Mouse (Mus musculus): ENCODE measurements around the gene Tbc1d22b.
"Not testable (repeated sequence)": the region's sequence is repeated elsewhere in the genome, so short reads cannot be mapped to it uniquely, and the experiment has no call there.

Gene Tbc1d22b

DNA sequence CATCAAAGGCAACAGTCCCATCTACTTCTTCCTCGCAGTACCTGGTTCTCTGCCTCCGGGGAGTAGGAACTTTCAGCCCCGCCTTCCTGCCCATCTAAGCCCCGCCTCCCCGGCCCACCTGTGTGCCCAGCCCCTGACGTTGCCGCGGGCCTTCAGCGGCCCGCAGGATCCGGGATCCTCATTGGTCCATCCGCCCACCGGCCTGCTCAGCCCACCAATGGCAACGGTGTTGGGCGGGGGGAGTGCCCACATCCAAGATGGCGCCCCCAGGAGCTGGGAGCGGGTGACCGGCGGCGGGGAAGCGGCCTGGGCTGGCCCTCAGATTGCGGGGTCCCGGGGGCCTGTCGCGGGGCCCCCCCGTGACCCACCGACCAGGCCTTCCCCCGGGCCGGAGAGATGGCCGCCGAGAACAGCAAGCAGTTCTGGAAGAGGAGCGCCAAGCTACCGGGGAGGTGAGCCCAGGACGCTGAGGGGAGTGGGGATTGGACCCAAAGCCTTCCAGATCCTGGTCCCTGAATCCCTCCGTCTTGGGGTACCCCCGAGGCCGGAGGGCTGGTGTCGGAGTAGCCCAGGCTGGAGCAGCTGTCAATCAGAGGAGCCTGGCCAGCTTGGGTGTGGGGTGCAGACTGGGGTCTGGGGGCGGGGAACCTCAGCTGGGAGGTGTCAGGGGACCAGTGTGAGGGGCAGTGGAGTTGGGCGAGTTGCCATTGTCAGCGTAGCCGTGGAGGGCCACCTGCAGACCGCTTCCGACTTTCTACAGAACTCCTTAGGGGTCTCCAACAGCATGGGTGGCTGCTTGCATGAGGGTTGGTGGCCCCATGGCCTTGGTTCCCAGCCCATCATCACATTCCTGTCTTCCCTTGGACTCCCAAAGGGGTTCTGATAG, at the start of gene Tbc1d22b, which contains the start of gene Gm17657:
Gene Tbc1d22b (plus strand): TSS at position 243 of the 886 bp plus-strand sequence.
Gene Gm17657 (minus strand): TSS at position 96 of the 886 bp plus-strand sequence.
- peak; percentile 90 to 94 for DNase-seq (ENCODE audit: low spot score in 2 of 2)

DNA sequence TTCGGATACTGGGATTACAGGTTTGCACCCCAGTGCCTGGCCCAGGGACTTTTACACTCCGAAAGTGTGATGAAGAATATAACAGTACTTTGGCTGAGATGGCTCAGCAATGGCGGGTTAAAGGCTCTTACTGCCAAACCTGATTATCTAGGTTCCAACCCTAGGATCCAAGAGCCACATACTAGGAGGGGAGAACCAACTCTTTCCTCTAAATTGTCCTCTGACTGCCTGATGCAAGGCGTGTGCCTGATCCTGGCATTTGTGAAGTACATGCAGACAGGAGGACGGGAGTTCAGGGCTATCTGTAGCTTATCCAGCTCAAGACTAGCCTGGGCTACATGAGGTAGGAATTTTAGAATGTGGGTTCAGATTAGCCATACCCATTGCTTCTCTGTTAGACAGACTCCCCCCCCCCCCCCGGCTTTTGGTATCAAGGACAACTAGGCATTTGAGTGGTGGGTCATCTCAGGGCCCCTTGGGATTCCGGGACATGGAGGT, 49.3 kb upstream of the Tbc1d22b start:
- DNase-seq (ENCODE audit: low spot score in 2 of 2), result no peak

DNA sequence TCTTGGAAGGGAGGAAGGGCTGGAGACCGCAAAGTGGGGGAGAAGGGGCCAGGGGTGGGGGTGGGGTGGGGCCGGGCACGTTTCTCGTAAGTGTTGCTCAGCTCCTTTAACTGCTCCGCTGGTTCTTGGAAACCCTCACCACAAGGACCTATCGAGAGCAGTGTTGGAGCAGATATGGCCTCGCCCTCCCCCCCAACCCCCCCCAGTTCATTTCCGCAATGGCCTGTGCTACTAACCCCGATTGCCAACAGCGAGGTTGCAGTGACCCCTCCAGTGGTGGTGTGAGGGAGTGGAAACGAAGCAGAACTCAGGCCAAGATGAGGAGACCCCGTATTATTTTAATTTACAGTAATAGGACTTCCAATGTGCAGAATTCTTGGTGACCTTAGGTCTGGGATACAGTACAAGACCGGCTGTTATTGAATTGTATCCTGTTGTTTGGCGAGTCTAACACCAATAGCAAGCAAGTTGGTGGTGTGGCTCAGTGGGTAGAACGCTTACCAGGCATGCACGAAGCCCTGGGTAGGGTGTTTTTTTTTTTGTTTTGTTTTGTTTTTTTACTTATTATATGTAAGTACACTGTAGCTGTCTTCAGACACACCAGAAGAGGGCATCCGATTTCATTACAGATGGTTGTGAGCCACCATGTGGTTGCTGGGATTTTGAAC, 48.6 kb upstream of the Tbc1d22b start:
- peak; percentile 53 to 67 for DNase-seq (ENCODE audit: low spot score in 2 of 2)

DNA sequence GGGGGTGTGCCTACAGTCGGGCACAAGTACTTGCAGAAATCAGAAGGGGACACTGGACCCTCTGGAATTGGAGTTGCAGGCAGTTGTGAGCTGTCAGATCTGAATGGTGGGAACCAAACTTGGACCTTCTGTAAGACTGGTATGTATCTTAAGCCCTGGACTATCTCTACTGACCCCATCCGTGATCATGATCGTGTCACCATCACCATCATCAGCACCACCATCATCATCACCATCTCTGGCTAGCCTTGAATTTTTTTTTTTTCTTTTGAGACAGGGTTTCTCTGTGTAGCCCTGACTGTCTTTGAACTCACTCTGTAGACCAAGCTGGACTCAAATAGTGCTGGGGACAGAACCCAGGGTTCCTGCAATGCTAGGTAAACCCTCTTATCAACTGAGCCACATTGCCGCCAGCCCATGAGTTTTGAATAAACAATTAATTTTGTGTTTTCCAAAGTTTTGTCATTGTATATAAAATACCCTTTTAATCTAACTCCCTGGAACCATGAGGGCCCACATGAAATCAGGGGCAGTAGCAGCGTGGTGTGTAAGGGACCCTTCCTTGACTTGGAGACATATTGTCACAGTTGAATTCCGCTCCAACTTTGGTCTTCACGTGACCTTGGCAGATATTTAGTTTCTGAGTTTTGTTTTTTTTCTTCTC, 47.4 kb upstream of the Tbc1d22b start:
- DNase-seq (ENCODE audit: low spot score in 2 of 2), result no peak

DNA sequence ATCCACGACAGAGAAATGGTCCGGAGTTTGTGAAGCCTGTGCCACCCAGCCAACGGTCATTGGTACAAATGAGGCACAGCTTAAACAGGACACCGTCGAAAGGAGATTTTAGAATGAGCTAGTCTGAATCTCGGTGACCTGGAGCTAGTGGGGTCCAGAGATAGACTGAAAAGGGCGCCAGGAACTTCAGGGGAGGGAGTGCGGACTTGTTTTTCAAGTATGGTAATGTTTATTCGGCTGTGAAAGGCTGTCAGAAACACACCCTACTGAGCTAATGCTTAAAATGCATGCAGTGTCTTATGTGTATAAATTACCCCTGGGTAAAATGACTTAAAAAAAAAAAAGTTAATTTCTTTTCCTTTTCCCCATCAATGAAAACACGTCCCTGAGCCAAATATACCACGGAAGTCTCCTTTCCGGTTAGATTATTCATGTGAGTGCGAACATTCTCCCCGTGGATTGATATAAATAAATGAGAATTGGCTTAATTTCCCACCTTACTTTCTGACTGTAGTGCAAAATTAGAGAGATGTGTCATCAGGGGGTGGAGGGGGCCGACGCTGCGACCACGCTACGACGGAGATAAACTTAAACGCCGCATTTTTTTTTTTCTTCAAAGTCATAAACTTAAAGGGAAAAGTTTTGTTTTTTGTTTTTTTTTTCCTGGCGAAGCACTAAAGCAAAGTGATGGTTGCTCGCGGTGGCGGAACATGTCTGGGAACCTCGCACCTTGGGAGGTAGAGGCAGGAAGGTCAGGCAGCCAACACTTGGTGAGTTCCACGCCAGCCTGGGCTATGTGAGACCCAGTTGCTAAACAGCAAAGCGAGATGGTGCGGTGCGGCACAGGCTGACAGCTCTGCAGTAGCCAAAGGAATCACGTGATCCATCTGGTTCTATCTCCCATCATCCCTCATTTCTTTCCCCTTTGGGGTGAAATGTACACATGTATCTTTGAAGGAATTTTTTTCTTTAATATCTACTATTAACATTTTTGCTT, 46.6 kb upstream of the Tbc1d22b start:
- peak; percentile 38 to 49 for DNase-seq (ENCODE audit: low spot score in 2 of 2)

DNA sequence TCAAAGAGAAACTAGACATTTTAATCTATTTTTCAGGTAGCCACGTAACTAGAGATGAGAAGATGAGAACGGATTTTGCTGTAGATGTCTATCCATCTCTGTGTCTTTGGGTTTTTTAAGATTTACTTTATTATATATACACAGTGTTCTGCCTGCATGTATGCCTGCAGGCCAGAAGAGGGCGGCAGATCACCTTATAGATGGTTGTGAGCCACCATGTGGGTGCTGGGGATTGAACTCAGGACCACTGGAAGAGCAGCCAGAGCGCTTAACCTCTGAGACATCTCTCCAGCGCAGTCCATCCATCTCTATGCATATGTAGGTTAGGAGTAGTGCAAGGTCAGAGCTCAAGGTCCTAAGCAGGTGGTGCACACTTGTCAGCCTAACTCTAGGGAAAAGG, 45.9 kb upstream of the Tbc1d22b start:
- DNase-seq (ENCODE audit: low spot score in 2 of 2), result no peak

DNA sequence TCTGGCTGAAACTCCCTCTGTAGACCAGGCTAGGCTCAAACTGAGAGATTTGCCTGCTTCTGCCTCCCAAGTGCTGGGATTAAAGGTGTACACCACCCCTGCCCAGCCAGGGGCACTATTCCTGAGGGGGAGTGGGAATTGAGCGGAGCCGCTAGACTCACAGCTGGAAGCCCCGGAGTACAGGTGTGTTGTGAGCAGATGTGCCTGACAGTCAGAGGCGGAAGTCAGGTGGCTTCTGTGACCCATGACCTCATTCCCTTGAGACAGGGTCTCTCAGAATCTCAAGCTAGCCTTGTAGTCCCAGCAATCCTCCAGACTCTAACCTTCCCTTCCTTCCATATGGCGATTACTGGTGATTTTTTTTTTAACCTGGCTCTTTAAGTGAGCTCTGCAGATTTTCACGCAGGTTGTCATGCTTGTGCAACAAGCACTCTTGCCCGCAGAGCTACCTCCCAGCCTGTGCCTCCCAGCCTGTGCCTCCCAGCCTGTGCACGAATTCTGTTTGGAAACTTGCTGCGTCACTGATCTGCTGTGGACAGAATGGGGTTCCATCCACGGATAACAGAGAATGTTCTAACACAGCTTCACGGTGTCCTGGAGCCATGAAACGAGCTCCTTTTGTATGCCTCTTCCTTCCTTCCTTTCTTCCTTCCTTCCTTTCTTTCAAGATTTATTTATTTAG, 40.5 kb upstream of the Tbc1d22b start:
- DNase-seq (ENCODE audit: low spot score in 2 of 2), result no peak

DNA sequence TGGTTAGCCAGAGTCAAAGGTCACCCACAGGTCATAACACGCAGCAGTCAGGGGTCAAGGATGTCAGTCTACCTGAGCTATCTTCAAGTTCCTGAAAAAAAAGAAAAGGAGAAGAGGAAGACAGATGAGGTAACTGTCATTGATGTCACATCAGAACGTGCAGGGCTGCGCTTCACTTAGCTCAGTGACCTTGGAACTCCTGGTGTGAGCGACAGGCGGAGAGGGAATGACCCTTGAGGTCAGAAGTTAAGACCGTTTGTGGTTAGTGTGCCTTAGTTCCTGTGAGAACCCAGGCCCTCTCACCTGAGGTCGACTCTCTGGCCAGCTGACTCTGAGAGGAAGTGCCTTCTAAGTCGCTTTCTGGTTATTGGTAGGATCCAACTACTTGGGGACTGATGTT, 38.9 kb upstream of the Tbc1d22b start:
- peak; percentile 60 to 67 for DNase-seq (ENCODE audit: low spot score in 2 of 2)

DNA sequence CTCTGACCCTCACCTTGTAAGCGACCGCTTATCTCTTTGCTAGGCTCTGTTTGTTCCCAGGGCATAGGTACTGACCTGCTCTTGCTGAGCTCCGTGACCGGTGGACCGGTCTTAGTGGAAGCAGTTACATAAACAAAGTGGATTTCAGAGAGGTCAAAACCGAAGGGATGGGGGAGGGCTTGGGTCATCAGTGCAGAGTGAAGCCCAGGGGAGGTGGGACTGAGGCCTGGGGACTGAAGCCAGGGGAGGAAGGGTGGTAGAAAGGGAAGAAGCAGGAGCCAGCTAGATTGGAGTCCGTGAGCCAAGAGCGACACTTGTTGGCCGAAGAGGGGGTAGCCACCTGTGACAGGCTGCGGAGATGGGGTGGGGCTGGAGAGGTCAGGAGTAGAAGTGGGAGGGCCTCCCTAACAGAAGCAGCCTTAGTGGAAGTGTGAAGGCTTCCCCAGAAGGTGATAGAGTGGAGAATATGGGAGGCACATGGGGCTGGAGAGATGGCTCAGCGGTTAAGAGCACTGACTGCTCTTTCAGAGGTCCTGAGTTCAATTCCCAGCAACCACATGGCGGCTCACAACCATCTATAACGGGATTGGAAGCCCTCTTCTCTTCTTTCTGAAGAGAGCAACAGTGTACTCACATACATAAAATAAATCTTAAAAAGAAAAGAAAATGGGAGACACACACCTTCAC, 36.4 kb upstream of the Tbc1d22b start:
- peak; percentile 76 to 79 for DNase-seq (ENCODE audit: low spot score in 2 of 2)

DNA sequence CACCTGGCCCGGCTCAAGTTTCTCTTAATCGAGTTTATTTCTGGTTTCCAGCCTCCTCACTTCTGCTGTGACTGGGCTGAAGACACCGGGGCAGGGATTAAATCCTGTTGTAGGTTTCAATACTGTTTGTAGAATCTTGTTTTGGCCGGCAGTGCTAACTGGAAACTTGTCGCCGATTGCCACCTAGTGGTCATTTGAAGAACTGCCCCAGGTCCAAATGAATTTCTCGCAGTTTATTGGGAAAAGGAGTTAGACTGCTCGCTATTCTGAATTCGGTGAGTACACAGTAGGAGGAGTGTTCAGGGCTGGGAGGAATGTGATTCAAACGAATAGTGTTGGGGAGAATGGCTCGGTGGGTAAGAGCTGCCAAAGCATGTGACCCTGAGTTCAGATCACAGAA, 35.1 kb upstream of the Tbc1d22b start:
- DNase-seq (ENCODE audit: low spot score in 2 of 2), result peak; percentile 73 to 80

DNA sequence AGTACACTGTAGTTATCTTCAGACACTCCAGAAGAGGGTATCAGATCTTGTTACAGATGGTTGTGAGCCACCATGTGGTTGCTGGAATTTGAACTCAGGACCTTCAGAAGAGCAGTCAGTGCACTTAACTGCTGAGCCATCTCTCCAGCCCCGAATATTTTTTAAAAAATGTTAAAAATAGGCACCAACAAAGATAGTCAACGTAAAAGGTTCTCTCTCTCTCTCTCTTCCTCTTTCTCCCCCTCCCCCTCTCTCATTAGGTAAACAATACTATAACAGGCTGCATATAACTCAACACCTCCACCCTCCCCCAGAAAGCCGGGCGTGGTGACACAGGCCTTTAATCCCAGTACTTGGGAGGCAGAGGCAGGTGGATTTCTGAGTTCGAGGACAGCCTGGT, 30.9 kb upstream of the Tbc1d22b start:
- DNase-seq (ENCODE audit: low spot score in 2 of 2), result not testable (repeated sequence)

DNA sequence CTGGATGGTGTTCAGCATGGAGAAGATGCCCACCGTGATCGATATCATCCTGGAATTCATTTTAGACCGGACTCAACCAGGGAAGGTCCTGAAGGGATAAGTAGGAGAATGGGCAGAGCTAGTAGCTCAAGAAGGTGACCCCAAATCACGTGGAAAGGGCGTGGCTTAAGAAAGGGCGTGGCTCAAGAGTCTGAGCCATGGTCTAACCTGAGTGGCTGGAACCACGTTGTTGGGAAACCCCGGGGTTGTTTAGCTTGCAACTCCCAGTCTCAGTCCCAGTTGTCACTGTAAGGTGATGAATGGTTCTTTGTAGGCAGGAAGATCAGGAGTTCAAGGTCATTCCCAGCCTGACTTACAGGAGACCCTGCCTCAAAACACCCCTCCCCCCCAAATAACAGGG, 29.9 kb upstream of the Tbc1d22b start:
- DNase-seq (ENCODE audit: low spot score in 2 of 2), result no peak

DNA sequence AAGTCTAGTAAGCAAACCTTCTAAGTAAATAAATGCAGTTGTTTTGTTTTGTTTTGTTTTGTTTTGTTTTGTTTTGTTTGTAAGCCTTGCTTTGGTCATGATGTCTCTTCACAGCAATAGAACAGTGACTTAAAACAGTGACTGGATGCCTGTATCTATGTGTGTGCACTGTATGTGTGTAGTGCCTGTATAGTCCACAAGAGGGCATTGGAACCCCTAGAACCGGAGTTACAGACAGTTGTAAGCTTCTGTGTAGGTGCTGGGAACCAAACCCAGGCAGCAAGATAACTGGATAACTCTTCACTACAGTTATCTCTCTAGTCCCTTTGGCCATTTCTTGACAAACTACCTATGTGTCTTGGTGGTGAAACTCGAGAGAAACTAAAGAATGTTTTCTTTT, 24.0 kb upstream of the Tbc1d22b start:
- DNase-seq (ENCODE audit: low spot score in 2 of 2), result no peak

DNA sequence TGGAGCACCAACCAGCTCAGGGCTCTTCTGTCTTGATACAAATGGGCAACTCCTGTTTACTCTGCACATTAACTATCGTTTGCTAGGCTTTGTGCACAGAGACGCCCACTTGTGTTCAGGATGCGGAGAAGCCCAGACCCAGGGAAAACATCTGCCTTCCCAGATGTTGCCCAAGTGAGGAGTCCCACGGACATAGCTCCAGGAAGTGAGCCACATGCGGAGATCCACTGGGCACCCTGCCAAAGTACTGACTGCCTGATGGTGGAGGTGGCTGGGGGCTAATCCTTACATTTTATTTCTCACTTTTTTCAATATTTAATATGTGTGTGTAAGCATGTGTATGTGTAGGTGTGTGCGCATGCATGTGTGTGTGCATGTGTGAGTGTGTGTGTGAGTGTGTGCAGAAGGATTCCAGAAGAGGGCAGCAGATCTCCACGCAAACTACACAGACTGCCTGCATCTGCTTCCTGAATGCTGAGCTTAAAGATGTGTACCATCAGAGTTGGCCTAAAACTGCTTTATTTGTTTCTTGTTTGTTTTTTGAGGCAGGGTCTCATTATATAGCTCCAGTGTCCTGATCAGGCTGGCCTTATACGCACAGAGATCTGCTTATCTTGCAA, 20.9 kb upstream of the Tbc1d22b start:
- DNase-seq (ENCODE audit: low spot score in 2 of 2), result no peak

DNA sequence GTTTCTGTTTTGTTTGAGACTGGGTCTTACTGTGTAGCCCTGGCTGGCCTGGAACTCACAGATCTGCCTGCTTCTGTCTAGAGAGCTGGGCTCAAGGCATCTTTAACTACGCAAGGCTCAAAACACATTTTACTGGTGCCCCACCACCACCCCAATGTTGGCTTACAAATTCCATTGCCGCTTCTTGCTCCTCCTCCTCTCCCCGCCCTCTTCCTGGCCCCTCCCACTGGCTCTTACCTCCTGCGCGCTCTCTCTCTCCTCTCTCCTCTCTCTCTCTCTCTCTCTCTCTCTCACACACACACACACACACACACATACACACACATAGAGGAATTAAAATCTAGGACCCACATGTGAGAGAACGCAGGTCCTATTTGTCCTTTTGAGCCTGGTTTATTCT, 19.1 kb upstream of the Tbc1d22b start:
- DNase-seq (ENCODE audit: low spot score in 2 of 2), result no peak

DNA sequence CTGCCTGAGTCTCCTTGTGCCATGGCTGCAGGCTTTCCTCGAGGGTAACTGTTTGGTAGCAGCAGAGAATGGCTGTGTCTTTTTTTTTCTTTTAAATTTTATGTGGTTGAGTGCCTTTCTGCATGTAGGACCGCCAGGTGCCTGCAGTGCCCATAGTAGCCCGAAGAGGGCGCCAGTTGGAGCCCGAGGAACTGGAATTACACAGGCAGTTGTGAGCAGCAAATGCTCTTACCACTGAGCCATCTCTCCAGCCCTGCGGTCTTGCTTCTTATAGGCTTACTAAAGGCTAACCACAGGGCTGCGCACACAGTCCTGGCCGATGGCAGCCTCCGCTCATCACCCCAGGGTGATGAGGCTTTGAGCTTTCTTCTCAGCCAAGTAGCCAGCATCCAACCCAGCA, 18.3 kb upstream of the Tbc1d22b start:
- peak in 1 of 2 experiments; percentile 39 for DNase-seq (ENCODE audit: low spot score in 2 of 2)

DNA sequence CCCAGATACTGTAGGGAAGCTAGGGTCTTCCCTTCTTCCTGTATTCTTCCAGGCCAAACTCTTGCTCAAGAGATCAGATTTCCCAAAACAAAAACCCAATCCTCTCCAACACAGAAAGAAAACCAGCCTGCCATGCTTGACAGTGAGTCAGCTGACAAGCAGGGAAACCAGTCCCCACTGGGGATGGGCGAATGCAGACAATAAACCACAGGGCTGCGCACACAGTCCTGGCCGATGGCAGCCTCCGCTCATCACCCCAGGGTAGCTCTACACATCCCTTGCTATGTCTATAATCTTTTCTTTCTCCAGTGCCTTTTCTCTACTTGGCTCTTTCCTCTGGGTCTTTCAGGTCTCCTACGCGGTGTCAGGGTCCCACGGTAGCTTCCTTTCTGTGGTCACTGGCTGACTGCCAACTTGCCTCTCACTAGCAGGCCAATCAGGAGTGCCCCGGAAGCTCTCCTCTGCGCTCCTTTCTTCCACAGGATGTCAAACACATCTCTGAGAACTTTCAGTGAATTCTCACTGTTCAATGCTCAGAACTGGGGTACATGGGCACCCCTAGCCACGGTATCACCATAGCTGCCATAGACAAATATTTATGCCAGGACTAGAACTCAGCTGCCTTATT, 17.7 kb upstream of the Tbc1d22b start:
- DNase-seq (ENCODE audit: low spot score in 2 of 2), result peak; percentile 65 to 67

DNA sequence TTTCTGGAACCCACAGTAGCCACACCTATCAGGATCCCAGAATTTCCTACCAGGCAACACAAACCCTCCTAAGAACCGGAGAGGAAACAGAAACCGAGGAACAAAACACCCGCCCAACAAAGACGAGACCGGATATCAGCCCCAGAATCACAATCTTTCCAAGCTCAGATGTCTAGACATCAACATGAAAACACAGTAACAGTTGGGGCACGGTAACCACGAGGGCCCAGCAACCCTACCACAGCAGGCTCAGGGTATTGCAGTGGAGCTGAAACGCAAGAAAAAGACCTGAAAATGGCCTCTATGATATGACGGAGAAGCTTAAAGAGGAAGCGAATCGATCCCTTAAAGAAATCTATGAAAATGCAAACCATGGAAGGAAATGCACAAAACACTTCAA, 15.7 kb upstream of the Tbc1d22b start:
- DNase-seq (ENCODE audit: low spot score in 2 of 2), result no peak

DNA sequence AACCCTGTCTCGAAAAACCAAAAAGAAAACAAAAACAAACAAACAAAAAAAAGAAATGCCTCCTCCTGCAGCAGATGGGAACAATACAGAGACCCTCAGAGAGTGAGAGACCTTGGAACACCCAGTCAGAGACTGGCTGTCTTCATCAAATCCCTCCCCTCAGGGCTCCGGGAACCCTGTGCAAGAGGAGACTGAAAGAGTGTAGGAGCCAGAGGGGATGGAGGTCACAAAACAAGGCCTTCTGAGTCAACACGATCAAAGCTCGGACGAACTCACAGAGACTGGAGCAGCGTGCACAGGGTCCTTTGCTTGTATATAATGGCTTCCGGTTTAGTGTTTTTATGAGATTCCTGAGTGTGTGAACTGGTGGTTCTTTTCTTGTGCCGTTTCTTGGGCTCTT, 9.2 kb upstream of the Tbc1d22b start:
- DNase-seq (ENCODE audit: low spot score in 2 of 2), result no peak

Measured in natural killer cell, adult 2 months (primary cell).